Mouse (Mus musculus) liver, embryonic 13.5 days (tissue): Measurements from ENCODE around the gene Ube2h. TPM values are rescaled to one million over a fixed set of nuclear protein-coding genes. Genes with fewer than 3 reads are reported as not detected.

Source experiments
- ATAC-seq: fragments of 200-750 bp; cut with Nextera tagmentation; 2 replicates; pipeline ENCODE4 v1.8.0; 2017; ENCODE audit warnings: low read depth, mild to moderate bottlenecking, moderate number of reproducible peaks, moderate library complexity
- DNase-seq: peaks from one replicate; pipeline ENCODE4 v3.0.0; 2022
- H3K27ac ChIP-seq: fragments of 300-500 bp; sonication (generic); 2 replicates; pipeline ENCODE4 v1.5.1; 2015; ENCODE audit warnings: moderate library complexity, mild to moderate bottlenecking, inconsistent platforms
- H3K27me3 ChIP-seq: fragments of 300-500 bp; sonication (generic); 2 replicates; pipeline ENCODE4 v1.6.1; 2015; ENCODE audit warnings: mild to moderate bottlenecking, inconsistent platforms
- H3K36me3 ChIP-seq: fragments of 300-500 bp; sonication (generic); 2 replicates; pipeline ENCODE4 v1.6.1; 2015; ENCODE audit warnings: mild to moderate bottlenecking, inconsistent platforms
- H3K4me1 ChIP-seq: fragments of 300-500 bp; sonication (generic); replicated peaks from 2 replicates; pipeline ENCODE4 v1.6.1; 2015; ENCODE audit warnings: inconsistent platforms
- H3K4me2 ChIP-seq: fragments of 300-500 bp; sonication (generic); 2 replicates; pipeline ENCODE4 v1.6.1; 2015; ENCODE audit warnings: inconsistent platforms, mild to moderate bottlenecking, moderate library complexity
- H3K4me3 ChIP-seq: fragments of 300-500 bp; sonication (generic); replicated peaks from 2 replicates; pipeline ENCODE4 v1.5.1; 2015; ENCODE audit warnings: mild to moderate bottlenecking, inconsistent platforms
- H3K9ac ChIP-seq: fragments of 300-500 bp; sonication (generic); 2 replicates; pipeline ENCODE4 v1.6.1; 2015; ENCODE audit warnings: mild to moderate bottlenecking, inconsistent platforms
- H3K9me3 ChIP-seq: fragments of 300-500 bp; sonication (generic); replicated peaks from 2 replicates; pipeline ENCODE4 v1.6.1; 2016; ENCODE audit warnings: inconsistent platforms
- WGBS: fragments of 180-500 bp; shearing (Covaris S2); methylation state at CpG from one replicate; pipeline ENCODE4 v1.1.7; 2015; ENCODE audit not compliant: insufficient replicate concordance; 5-methylcytosine and 5-hydroxymethylcytosine counted together
- polyA plus RNA-seq: library from polyadenylated mRNA; unstranded; fragments of >200 nt; fragmentation: Nextera tagmentation; extraction: Ambion mirVana; gene quantifications from 2 replicates; pipeline ENCODE4 v1.2.1, GENCODE M21; 2015

The Ube2h gene
- polyA plus RNA-seq, 1 experiment from 2014 or later, result 25.4 TPM

GRCm38 (mm10) chr6:30195656-30196055, 108.7 kb downstream of the Ube2h start:
- H3K4me2 ChIP-seq, result no peak overlapping the region
- 80% methylated on average over 11 of the region's 11 CpGs for WGBS
- no peaks in the 10 kb centered on the region for H3K4me1 ChIP-seq
- H3K4me3 ChIP-seq, result no peak overlapping the region
- H3K36me3 ChIP-seq, result no peaks in the 10 kb centered on the region
- no peak for ATAC-seq
- DNase-seq, result no peak
- H3K9ac ChIP-seq, result no peak overlapping the region
- no peaks in the 10 kb centered on the region for H3K9me3 ChIP-seq
- no peak overlapping the region for H3K27ac ChIP-seq
- peaks cover 21% of the 10 kb centered on the region; the same call in 1 of the 2 replicates for H3K27me3 ChIP-seq

DNA sequence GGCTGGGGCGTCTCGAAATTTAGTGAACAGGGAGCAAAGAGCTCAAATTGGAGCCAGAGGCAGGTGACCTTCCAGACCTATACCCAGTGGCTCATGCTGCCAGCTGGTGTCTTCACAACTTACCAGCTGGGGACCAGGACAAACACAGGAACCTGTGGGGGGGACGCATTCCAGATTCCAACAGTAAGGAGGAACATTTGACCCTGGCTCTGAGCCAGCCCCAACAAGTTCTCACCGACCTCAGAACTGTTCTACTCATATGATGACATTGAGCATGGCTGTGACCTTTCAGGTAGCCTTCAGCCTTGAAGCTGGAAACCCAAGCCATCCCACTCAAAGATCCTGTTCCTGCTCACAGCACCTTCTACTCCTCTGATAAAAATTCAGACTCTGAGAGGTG, 120.7 kb downstream of the Ube2h start:
- 61% methylated on average over 4 of the region's 4 CpGs for whole genome bisulfite sequencing
- no peak overlapping the region for H3K27ac ChIP-seq
- DNase-seq (no peak), ATAC-seq (no peak)
- no peak overlapping the region for H3K4me2 ChIP-seq
- no peaks in the 10 kb centered on the region for H3K36me3 ChIP-seq
- peaks cover 87% of the 10 kb centered on the region for H3K27me3 ChIP-seq
- H3K9ac ChIP-seq, result no peak overlapping the region
- H3K4me3 ChIP-seq, result no peak overlapping the region
- no peaks in the 10 kb centered on the region for H3K9me3 ChIP-seq
- H3K4me1 ChIP-seq, result 0 out of 2 replicates have a peak, but pooled peaks cover 4% of the 10 kb centered on the region

DNA sequence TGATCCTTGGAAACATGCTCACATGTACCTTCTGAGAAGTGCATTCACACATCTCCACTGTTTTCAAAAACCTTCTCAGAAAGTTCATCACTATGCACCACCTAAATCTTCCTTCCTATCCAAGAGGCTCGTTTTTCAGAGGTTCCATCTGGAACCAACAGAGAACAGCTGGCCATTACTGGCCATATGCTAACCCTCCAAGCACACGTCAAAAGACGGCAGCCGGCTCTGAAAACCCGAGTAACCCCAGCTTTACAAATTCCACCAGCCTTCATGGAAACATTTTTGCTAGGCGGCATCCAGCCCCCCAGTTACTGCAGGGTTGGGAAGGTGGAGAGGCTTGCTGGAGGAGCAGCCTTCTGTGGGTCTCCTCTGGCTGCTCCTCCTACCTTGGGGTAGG, 122.3 kb downstream of the Ube2h start:
- Histone ChIP-seq H3K9ac (no peak overlapping the region), H3K4me3 (no peak overlapping the region), H3K4me2 (no peak overlapping the region), H3K9me3 (no peaks in the 10 kb centered on the region), H3K4me1 (peaks cover 17% of the 10 kb centered on the region), H3K36me3 (no peaks in the 10 kb centered on the region), H3K27ac (no peak overlapping the region), H3K27me3 (peaks cover 99% of the 10 kb centered on the region)
- WGBS, result 57% methylated on average over 6 of the region's 6 CpGs
- ATAC-seq, result no peak
- no peak for DNase-seq

- DNase-seq (no peak), ATAC-seq (no peak)
- peaks cover 100% of the 10 kb centered on the region for H3K27me3 ChIP-seq
- no peak overlapping the region for H3K9ac ChIP-seq
- no peak overlapping the region for H3K4me2 ChIP-seq
- no peaks in the 10 kb centered on the region for H3K36me3 ChIP-seq
- no peak overlapping the region for H3K27ac ChIP-seq
- no peaks in the 10 kb centered on the region for H3K9me3 ChIP-seq
- no peak overlapping the region for H3K4me3 ChIP-seq
- peaks cover 30% of the 10 kb centered on the region for H3K4me1 ChIP-seq
- 23% methylated on average over 2 of the region's 2 CpGs for WGBS
These were observed 124.0 kb downstream of the Ube2h start for GRCm38 (mm10) chr6:30180321-30180720.

DNA sequence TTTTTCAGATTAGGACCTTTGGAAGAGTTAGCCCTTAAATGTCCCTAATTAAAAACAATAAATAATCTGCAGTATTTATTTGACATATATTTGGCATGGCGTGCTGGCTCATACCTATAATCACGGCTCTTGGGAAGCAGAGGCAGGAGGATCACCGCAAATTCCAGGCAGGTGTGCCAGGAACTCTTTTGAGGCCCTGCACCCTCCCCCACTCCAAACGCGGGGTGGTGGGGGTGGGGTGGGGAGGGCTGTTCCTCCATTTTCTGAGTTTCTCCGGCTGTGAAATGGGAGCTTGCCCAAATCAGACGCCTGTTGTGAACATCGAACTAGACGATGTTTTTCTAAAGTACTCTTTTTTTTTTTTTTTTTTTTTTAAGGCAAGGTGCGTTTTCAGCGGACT, 125.3 kb downstream of the Ube2h start:
- Histone ChIP-seq H3K4me1 (peaks cover 43% of the 10 kb centered on the region), H3K27me3 (peaks cover 100% of the 10 kb centered on the region), H3K9ac (no peak overlapping the region), H3K36me3 (no peaks in the 10 kb centered on the region), H3K4me2 (no peak overlapping the region), H3K27ac (no peak overlapping the region), H3K4me3 (no peak overlapping the region), H3K9me3 (no peaks in the 10 kb centered on the region)
- DNase-seq (no peak), ATAC-seq (no peak)
- 12% methylated on average over 11 of the region's 11 CpGs for WGBS

GRCm38 (mm10) chr6:30178023-30178639, 126.2 kb downstream of the Ube2h start:
- H3K36me3 ChIP-seq, result no peaks in the 10 kb centered on the region
- WGBS, result 3% methylated on average over 27 of the region's 27 CpGs
- no peak overlapping the region for H3K4me3 ChIP-seq
- ATAC-seq, result no peak
- H3K4me1 ChIP-seq, result peaks cover 52% of the 10 kb centered on the region
- no peak overlapping the region for H3K9ac ChIP-seq
- no peak overlapping the region for H3K27ac ChIP-seq
- no peak for DNase-seq
- no peak overlapping the region for H3K4me2 ChIP-seq
- no peaks in the 10 kb centered on the region for H3K9me3 ChIP-seq
- H3K27me3 ChIP-seq, result peaks cover 100% of the 10 kb centered on the region

- H3K4me3 ChIP-seq, result no peak overlapping the region; the same call in 1 of the 2 replicates
- H3K36me3 ChIP-seq, result no peaks in the 10 kb centered on the region
- H3K9me3 ChIP-seq, result no peaks in the 10 kb centered on the region
- H3K4me1 ChIP-seq, result peaks cover 60% of the 10 kb centered on the region
- no peak overlapping the region for H3K4me2 ChIP-seq
- H3K9ac ChIP-seq, result no peak overlapping the region
- WGBS, result 6% methylated on average over 14 of the region's 14 CpGs
- H3K27me3 ChIP-seq, result peaks cover 100% of the 10 kb centered on the region
- ATAC-seq, result no peak
- no peak overlapping the region for H3K27ac ChIP-seq
- no peak for DNase-seq
These were observed 127.0 kb downstream of the Ube2h start for GRCm38 (mm10) chr6:30177305-30177704.

DNA sequence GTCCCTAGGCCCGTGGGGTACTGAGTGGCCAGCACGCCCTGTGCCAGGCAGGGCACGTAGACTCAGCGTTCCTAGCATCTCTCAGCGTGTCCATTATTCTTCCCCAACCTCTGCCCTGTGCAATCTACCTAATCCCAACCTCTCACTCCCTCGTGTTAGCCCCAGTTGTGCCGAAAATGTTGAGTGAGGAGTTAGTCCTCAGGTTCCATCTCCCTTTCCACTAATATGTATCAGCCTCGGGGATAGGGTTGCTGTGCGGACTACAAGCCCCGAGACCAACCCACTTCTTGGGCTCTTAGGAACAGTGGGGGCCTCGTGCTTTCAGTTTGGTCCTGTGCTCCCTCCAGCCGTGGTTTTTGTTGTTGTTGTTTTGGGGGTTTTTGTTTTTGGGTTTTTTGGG, 127.8 kb downstream of the Ube2h start:
- H3K36me3 ChIP-seq, result no peaks in the 10 kb centered on the region
- no peak overlapping the region for H3K27ac ChIP-seq
- H3K4me1 ChIP-seq, result peaks cover 60% of the 10 kb centered on the region
- DNase-seq, result no peak
- WGBS, result 6% methylated on average over 12 of the region's 12 CpGs
- no peaks in the 10 kb centered on the region for H3K9me3 ChIP-seq
- H3K9ac ChIP-seq, result no peak overlapping the region
- ATAC-seq, result no peak
- 0 out of 2 replicates have a peak overlapping the region, but pooled peaks have one; percentile 67 for H3K4me2 ChIP-seq
- H3K4me3 ChIP-seq, result 0 out of 2 replicates have a peak overlapping the region, but pooled peaks have one; percentile 53
- peaks cover 100% of the 10 kb centered on the region for H3K27me3 ChIP-seq

GRCm38 (mm10) chr6:30175918-30176421, 128.4 kb downstream of the Ube2h start:
- Histone ChIP-seq H3K9ac (no peak overlapping the region), H3K27me3 (peaks cover 100% of the 10 kb centered on the region), H3K4me1 (peaks cover 60% of the 10 kb centered on the region), H3K4me3 (peak overlapping the region; percentile 53), H3K9me3 (no peaks in the 10 kb centered on the region), H3K27ac (no peak overlapping the region), H3K4me2 (peak overlapping the region; percentile 67), H3K36me3 (no peaks in the 10 kb centered on the region)
- ATAC-seq (no peak), DNase-seq (no peak)
- 2% methylated on average over 28 of the region's 28 CpGs for WGBS

DNA sequence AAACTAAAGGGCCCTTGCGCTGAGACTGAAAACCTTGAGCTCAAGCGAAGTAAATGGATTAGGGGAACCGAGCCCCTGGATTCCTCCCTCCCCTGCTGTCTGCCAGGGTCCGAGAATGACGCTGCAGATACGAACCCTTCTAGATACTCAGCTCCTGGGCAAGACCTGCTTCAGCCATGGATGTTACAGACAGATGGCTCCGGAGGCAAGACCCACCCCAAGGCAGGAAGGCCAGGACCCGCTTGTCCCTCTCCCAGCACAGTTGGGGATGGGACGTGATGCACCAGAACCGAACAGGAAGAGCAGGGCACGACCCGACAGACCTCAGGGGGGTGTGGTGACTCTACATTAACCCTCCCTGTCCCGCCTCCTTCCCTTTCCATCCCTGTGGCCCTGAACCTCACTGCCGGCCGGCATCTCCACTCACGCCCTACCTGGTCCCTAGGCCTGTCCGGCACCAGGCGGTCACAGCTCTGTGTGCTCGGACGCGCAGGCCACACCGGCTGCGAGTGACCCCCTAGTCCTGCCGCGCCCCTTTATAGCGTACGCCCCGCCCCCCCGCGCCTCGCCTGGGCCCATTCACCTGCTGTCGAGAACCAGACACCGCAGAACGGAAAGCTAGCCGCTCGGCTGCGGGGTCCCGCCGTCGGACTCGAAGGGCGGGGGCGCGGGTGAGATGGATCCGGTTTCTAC, 129.0 kb downstream of the Ube2h start:
- no peak for DNase-seq

DNA sequence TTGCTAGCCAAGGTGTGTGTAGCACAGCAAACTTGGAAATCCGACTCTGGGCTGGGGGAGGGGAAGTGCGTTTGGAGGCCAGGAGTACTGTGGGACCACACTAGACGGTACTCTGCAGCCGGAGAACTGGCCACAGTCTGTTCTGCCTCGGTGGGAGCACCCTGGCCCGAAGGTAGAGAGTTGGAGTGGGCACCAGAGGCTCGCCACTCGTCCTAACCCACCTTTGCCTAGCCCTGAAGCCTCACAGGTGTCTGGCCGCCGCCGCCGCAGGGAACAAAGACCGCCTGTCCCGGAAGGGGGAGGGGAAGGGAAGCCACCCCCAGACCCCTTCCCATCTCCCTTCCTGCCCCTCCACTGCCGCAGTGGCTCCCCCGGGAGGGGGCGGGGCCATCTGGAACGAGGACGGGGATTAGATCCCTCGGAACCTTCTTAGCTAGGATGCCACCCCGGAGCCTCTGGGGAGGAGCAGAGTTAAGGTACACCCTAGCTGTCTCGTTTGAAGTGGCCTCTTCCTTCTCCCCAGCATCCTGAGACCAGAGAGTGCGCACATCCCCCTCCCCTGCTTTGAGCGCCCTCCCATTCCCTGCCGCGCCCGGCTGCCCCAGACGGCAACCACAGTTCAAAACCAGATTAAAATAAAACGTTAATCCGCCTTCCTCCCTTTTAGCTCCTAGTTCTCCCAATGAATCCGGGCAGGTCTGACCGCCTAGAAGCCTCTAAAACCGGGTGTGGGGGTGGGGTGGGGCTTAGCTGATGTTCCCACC, 129.7 kb downstream of the Ube2h start:
- Histone ChIP-seq H3K4me3 (peak overlapping the region; percentile 53), H3K4me2 (peak overlapping the region; percentile 67), H3K9ac (no peak overlapping the region), H3K27ac (no peak overlapping the region), H3K4me1 (peaks cover 59% of the 10 kb centered on the region), H3K9me3 (no peaks in the 10 kb centered on the region), H3K27me3 (peaks cover 100% of the 10 kb centered on the region), H3K36me3 (no peaks in the 10 kb centered on the region)
- no peak for ATAC-seq
- 2% methylated on average over 31 of the region's 33 CpGs for WGBS
- DNase-seq, result no peak

More for the DNA sequence above, 129.0 kb downstream of the Ube2h start:
- Histone ChIP-seq H3K4me1 (peaks cover 60% of the 10 kb centered on the region), H3K9me3 (no peaks in the 10 kb centered on the region), H3K4me2 (peak overlapping the region; percentile 67), H3K36me3 (no peaks in the 10 kb centered on the region), H3K9ac (no peak overlapping the region), H3K27me3 (peaks cover 100% of the 10 kb centered on the region), H3K4me3 (peak overlapping the region; percentile 53), H3K27ac (no peak overlapping the region)
- WGBS, result 2% methylated on average over 45 of the region's 45 CpGs
- ATAC-seq, result no peak
